Mouse (Mus musculus) gastrocnemius, postnatal 36 days (tissue): Measurements from ENCODE around the gene Per1. TPM values are rescaled to one million over a fixed set of nuclear protein-coding genes. Genes with fewer than 3 reads are reported as not detected.

Source experiments
- DNase-seq, 2 experiments: peaks; one replicate each; pipeline ENCODE4 v3.0.0; 2022
- intact Hi-C: fragments of 180-260 bp; cut with DNase I; formaldehyde crosslinking; loops from one replicate; pipeline ENCODE4 v1.15.1; 2025
- long read RNA-seq, 2 experiments: library from polyadenylated mRNA; stranded (forward); transcript quantifications; one replicate each; pipeline ENCODE4 v2.0.0; 2021
- total RNA-seq, 2 experiments: library from RNA; stranded (reverse); gene quantifications; 2 replicates each; pipeline ENCODE4 v1.2.3; 2021

Per1 gene
- total RNA-seq, result 10 to 100 TPM; 60.9 to 89.0 TPM
- long read RNA-seq, experiment 1, partial matches to known transcripts, result 9 of 9 reads
- long read RNA-seq, experiment 1, other reads (novel, unspliced or antisense), result 0 of 9 reads
- long read RNA-seq, experiment 2, partial matches to known transcripts, result 15 of 17 reads
- long read RNA-seq, experiment 2, other reads (novel, unspliced or antisense), result 2 of 17 reads

GRCm38 (mm10) chr11:69094697-69095429 is at the start of gene Per1:
Gene Per1, plus strand, starts transcription at chr11:69095217.
- intact Hi-C loops, result loop anchor here (10.0 kb wide), 2 partner anchors 320 to 890 kb away; partner anchors contain the start of genes Ctdnep1, Elp5 and Kdm6b
- DNase-seq, result peak; percentile 96 to 98

- peak; percentile 55 to 80 for DNase-seq
- intact Hi-C loops, result loop anchor here (10.0 kb wide), 1 partner anchor 189 kb away; the partner anchor contains the start of gene Gucy2e
Observed at GRCm38 (mm10) chr11:69045531-69046394, 49.3 kb upstream of the Per1 start, which contains the start of gene Aurkb. Gene Aurkb, plus strand, starts transcription at chr11:69045647.

- intact Hi-C loops, result loop anchor here (10.0 kb wide), 1 partner anchor 188 kb away; the partner anchor contains the start of gene Gucy2e
- DNase-seq, result no peak
Observed at GRCm38 (mm10) chr11:69046395-69046774, 48.6 kb upstream of the Per1 start.

GRCm38 (mm10) chr11:69047592-69047991 is 47.4 kb upstream of the Per1 start:
- no peak for DNase-seq
- intact Hi-C loops, result loop anchor here (10.0 kb wide), 1 partner anchor 187 kb away; the partner anchor contains the start of gene Gucy2e

GRCm38 (mm10) chr11:69048151-69048550 is 46.9 kb upstream of the Per1 start:
- intact Hi-C loops, result loop anchor here (10.0 kb wide), 1 partner anchor 187 kb away; the partner anchor contains the start of gene Gucy2e
- DNase-seq, result no peak

GRCm38 (mm10) chr11:69050748-69051147 is 44.3 kb upstream of the Per1 start:
- intact Hi-C loops, result no loop called here
- no peak for DNase-seq

GRCm38 (mm10) chr11:69051771-69052170 is 43.2 kb upstream of the Per1 start:
- no peak for DNase-seq
- intact Hi-C loops, result no loop called here

- DNase-seq, result no peak
Observed at GRCm38 (mm10) chr11:69052824-69053421, 42.1 kb upstream of the Per1 start.

GRCm38 (mm10) chr11:69053848-69054247 is 41.2 kb upstream of the Per1 start:
- intact Hi-C loops, result no loop called here
- no peak for DNase-seq

More at GRCm38 (mm10) chr11:69052824-69053421, 42.1 kb upstream of the Per1 start:
- intact Hi-C loops, result no loop called here

- no peak for DNase-seq
- intact Hi-C loops, result no loop called here
Observed at GRCm38 (mm10) chr11:69058265-69058664, 36.8 kb upstream of the Per1 start.

- DNase-seq, result no peak
- intact Hi-C loops, result no loop called here
Observed at GRCm38 (mm10) chr11:69058729-69059356, 36.2 kb upstream of the Per1 start.

- DNase-seq, result peak; percentile 90 to 92
- intact Hi-C loops, result no loop called here
Observed at GRCm38 (mm10) chr11:69059357-69059974, 35.6 kb upstream of the Per1 start, which contains the start of gene Borcs6. Gene Borcs6, plus strand, starts transcription at chr11:69059717.

- intact Hi-C loops, result no loop called here
- DNase-seq, result peak in 1 of 2 experiments; percentile 42
Observed at GRCm38 (mm10) chr11:69059975-69060411, 35.0 kb upstream of the Per1 start.

- intact Hi-C loops, result no loop called here
- peak in 1 of 2 experiments; percentile 35 for DNase-seq
Observed at GRCm38 (mm10) chr11:69060448-69061254, 34.4 kb upstream of the Per1 start.

GRCm38 (mm10) chr11:69061255-69061912 is 33.6 kb upstream of the Per1 start:
- intact Hi-C loops, result no loop called here
- DNase-seq, result no peak

- intact Hi-C loops, result loop anchor here (1.0 kb wide), 1 partner anchor 21 kb away; no protein-coding TSS in a partner anchor
Observed at GRCm38 (mm10) chr11:69062194-69062760, 32.7 kb upstream of the Per1 start.

GRCm38 (mm10) chr11:69062761-69063224 is 32.2 kb upstream of the Per1 start:
- peak; percentile 91 to 99 for DNase-seq
- intact Hi-C loops, result loop anchor here (1.0 kb wide), 2 partner anchors 21 to 61 kb away; no protein-coding TSS in a partner anchor

More at GRCm38 (mm10) chr11:69062194-69062760, 32.7 kb upstream of the Per1 start:
- DNase-seq, result peak; percentile 60 to 70
